Mouse (Mus musculus): ENCODE data around the gene Gnmt.
"Not testable (repeated sequence)": the region's sequence is repeated elsewhere in the genome, so short reads cannot be mapped to it uniquely, and the experiment has no call there.

Gene Gnmt

DNA sequence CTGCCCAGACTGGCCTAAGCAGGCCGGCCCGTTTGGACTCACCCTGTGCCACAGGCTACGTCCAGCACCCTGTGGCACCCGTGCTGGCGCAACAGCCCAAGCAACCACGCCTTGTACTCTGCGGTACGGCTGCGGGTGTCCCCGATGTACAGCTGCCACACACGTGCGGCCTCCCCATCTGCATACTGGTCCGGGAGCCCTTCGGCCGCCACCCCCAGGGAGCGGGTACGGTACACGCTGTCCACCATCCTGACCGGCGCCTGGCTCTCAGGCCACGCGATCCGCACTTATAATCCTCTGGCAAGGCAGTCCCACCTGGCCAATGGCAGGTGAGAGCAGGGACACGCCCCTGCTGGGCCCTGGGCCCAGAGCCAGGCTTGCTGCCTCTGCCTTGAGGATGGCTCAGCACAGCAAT lies at the start of gene Gnmt:
TSS of gene Gnmt (minus strand) at position 265 of the 415 bp plus-strand sequence.
- peak; percentile 81 for DNase-seq

DNA sequence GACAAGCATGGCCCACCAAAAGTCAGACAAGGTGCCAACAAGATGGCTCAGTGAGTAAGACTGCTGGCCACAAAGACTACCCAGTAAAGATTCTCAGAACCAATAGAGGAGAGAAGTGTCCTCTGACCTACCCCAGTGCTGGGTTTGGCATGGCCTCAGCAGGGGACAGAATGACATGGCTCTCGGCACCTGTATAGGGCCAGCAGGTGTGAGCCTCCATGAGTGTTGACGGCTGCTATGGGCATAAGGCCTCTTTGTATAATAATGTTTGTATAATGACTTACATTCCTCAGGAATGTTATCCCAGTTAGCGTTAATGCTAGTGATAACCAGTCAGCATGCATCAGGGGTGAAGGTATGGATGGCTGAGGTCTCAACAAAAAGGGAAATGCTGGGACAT lies 47.1 kb upstream of the Gnmt start:
- no peak for DNase-seq

DNA sequence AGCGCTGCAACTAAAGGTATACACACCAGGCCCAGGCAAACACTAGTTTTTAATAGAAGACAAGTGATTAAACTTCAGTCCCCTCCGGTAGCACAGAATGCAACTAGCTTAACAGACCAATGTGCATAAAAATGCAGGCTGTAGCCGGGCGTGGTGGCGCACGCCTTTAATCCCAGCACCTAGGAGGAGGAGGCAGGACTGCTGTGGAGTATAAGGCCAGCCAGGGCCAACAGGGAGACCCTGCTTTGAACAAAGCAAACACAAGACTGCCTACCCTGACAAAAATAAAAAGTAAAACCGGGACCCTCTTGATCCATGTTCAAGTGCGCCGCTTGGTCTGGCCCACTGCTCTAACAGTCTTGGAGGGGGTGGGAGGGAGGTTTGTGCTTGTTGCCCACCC lies 46.1 kb upstream of the Gnmt start:
- no peak for DNase-seq

DNA sequence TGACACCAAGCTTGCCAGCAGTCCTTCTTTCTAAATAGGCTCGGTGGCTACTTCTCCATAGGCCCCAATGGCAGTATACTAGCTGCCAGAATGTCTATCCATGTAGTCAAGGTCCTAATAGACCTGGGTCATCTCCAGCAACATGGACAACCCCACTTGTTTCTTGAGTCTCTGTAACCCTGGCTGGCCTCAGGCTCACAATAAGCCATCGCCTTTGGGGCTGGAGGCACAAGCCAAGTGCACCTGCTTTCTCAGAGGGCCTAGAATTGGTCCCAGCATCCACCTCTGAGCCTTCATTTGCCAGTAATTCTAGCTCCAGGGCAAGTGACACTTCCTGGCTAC lies 45.1 kb upstream of the Gnmt start:
- no peak for DNase-seq

DNA sequence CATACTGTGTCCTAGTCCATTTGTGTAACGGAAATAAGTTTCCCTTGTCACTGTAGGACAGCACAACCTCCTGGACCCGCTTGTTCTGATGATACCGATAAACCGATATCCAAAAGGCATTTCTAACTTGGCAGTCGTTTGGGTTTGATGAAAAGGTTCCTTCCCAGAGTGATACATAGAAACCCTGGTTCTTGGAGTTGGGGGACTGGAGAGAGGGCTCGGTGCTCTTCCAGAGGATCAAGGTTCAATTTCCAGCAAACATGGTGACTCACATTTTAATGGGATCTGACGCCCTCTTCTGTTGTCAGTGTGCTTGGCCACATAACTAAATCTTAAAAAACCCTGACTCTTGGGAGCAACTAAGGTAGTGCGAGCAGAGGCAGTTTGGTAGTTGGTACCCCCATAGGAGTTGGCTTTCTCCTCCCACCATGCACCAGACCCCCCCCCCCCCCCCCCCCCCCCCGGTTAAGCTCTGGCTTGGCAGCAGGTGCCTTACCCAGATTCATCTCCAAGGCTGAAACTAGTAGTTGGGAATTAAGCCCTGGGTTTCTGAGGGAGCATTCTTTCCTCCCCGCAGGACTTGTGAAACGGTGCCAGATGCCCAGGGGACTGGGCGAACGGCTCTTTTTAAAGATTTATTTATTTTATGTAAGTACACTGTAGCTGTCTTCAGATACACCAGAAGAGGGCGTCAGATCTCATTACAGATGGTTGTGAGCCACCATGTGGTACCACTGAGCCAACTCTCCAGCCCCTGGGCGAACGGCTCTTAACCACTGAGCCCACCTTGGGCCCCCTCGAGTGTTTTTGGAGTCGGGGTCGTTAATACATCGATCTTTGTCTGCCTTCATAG lies 44.5 kb upstream of the Gnmt start:
- no peak for DNase-seq

DNA sequence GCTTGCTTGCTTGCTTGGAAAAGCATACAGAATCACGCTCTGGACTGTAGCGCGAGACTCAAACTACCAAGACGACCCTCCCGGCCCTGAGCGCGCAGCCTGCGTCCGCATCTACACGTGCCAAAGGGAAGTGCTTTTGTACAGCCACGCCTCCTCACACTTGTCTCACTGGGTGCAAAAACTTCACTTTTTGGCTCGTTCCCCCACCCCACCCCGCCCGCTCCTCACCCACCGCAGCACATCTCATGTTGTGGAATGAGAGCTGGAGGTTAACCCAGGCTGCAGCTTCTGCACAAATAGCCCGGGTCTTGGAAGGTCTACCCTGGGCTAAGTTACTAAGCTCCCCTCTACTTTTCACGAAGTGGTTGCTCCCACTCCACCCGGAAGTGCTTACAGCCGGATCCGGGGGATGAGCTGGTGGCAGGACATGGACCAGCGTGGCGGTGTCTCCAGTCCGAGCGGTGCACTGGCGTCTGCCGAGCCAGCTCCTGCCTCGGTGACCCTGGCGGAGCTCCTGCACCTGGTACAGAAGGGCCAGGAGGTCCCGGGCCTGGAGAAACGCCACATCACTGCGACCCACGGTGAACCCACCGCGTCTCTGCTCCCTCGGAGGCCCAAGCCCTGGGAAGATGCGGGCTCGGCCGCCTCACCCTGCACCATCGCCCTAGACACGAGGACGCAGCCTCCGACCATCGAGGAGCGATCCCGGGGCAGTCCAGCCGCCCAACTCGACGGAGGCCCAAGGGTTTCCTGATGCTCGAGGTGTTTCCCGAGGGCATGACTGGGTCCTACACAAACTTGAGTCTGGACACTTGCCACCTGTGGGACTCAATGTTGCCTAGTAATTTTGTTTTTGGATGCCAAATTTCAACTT lies 43.7 kb upstream of the Gnmt start, which contains the start of gene 2310039H08Rik:
TSS of gene 2310039H08Rik (plus strand) at position 232 of the 874 bp plus-strand sequence.
- DNase-seq, result peak; percentile 92

DNA sequence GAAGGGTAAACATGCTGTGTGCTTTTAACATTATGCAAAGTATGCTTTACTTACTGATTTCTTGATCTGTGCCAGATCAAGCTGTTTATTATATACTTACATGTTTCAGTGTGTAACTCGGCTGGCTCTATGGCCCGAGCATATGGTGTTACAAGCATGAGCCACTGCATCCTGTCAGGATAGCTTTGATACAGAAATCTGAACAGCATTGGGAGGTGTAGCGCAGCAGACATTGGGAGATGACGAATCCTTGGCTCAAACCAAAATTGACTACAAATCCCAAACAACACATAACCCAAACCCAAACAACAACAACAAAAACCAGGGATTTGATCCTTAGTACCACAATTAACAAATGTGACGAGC lies 43.1 kb upstream of the Gnmt start:
- DNase-seq, result no peak

DNA sequence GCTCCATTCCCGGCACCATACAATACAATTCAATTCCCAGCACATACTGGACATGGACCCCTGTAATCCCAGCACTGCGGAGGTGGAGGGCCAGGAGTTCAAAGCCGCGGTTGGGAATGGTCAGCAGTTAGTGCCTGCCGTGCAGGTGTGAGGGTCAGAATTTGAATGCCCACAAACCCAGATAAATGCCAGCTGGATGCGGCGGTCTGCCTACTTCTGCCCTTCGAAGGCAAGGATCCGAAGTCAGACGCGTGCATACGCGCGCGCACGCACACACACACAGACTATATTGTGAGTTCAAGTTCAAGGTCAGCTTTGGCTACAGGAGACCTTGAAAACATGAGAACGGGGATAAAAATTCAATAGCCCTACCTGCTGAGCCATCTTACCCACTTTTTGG lies 42.6 kb upstream of the Gnmt start:
- no peak for DNase-seq

DNA sequence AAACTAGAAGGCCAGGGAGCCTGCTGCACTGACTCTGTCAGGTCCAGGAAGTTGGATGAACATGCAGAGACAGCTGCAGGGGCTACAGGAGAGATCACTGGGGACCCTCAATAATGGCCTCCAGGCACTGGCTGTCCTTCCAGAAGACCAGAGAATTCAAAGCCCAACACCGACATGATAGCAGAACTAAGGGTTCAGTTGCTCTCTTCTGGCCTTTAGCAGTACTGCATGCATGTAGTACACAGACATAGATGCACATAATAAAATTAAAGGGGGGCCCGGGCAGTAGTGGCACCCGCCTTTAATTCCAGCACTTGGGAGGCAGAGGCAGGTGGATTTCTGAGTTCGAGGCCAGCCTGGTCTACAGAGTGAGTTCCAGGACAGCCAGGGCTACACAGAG lies 42.1 kb upstream of the Gnmt start:
- no peak for DNase-seq

DNA sequence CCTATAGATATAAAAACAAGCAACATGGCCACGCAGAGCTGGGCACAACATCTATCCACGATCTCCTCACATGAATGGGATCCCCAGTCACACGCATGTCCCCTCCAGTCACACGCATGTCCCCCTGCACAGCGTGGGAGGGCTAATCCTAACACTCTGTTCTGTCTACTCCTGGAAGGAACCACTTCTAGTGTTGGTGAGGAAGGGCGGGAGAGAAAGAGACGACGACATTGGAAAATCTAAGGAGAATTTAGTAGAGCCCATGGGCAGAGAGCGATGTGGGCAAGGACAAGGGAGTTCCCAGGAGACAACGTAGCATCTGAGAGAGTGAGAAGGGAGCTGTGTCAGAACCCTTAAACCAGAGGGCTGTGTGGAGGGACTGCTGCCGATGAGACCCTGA lies 41.6 kb upstream of the Gnmt start:
- no peak for DNase-seq

DNA sequence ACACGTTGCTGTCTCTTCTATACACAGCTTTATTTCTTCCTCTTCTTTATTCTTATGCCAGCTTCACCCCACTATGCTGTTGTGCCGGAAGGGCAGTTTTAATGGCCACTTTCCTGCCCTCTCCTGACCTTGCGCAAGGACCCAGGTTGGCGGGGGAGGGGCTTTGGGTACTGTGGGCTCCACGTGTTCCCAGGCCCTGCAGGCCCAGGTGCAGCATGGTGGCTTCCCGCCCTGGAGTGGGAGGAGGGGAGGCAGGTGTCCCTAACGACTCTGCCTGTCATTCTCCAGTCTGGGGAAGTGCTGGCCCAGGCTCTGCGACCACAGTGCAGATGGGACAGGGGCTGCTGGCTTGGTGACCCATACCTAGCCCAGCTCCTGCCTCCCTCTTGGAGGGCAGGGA lies 38.9 kb upstream of the Gnmt start:
- DNase-seq, result peak; percentile 75

DNA sequence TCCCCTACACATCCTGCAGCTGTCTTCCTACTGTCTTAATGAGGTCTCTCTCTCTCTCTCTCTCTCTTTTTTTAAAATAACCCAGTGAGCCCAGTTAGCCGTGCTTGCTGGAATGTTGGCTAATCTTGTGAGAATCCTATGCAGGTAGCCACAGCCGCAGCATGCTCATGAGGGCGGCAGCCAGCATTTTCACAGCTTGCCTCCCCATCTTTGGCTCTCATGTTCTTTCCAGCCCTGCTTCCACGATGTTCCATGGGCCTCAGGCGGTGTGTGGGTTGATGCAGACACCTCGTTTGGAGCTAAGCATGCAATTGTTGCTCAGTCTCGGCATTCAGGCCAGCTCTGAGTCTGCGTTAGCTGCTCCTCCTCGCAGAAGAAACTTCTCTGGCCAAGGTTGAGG lies 35.9 kb upstream of the Gnmt start:
- DNase-seq, result not testable (repeated sequence)

DNA sequence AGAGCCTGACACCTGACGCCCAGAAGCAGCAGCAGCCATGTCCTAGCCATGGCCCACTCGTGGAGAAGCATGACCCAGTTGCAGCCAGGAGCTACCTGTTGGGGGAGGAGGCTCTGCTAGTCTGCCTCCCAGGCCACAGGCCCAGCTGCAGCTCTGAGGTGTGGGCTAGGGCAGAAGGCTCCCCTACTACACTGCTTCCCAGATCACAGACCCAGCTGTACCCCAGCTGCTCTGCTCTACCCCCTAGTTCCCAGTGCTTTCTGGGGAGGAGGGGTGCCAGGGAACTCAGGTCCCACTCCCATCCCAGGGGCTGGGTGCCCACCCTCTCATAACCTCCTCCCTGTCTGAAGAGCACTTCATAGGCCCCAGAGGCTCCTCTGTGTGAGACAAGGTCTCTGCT lies 34.6 kb upstream of the Gnmt start, which contains the start of gene Ptcra:
TSS of gene Ptcra (minus strand) at position 169 of the 400 bp plus-strand sequence.
- DNase-seq, result no peak

DNA sequence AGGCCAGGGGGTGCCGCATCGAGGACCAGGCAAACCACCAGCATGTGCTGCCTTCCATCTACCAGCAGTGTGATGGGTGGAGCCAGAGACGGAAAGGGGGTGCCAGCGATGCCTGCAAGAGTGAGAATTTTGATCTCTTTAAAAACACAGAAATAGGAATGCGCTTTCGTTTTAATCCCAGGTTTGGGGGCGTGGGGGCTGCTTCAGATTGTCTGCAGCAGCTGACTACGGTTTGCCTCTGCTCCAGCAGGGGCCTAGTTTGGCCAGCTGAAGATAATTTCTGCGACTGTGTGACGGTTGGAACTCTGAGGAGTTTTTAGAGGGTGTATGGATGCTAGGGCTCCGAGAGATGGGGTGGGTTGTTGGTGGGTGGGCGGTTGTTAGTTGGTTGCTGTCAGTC lies 29.8 kb upstream of the Gnmt start:
- DNase-seq, result no peak

DNA sequence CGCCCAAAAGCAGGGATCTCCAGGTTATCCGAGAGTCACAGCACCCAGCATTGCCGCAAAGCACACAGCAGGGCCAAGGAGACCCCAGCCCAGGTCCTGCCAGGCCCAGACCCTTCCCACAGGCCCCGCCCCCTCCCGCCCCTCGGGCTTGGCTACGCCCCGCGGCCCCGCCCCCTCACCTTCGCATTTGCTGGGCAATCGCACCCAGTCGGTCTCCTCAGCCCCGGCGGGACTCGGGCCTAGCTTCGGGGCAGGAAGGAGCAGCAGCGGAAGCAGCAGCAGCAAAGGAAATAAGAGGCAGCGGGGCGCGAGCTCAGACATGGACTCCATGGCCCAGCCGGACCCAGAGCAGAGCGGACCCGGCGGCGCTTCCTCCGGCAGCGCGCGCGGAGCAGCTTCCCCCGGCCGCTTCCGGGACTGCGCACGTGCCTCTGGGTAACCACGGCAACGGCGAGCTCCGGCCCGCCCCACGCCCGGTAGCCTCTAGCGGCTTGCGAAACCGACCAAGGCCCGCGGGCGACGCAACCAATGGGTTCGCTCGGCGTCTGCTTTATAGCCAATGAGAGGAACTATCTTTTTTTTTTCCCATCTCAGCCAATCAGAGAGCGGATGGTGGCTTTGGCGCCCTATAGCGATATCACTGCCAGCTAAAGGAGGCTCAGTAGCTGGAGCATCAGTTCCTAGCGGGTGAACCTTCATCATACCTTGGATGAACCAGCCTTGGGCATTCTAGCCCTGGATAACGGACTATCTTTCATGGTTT lies 23.0 kb upstream of the Gnmt start, which contains the start of gene Cnpy3:
TSS of gene Cnpy3 (minus strand) at position 421 of the 763 bp plus-strand sequence.
- DNase-seq, result peak; percentile 99

DNA sequence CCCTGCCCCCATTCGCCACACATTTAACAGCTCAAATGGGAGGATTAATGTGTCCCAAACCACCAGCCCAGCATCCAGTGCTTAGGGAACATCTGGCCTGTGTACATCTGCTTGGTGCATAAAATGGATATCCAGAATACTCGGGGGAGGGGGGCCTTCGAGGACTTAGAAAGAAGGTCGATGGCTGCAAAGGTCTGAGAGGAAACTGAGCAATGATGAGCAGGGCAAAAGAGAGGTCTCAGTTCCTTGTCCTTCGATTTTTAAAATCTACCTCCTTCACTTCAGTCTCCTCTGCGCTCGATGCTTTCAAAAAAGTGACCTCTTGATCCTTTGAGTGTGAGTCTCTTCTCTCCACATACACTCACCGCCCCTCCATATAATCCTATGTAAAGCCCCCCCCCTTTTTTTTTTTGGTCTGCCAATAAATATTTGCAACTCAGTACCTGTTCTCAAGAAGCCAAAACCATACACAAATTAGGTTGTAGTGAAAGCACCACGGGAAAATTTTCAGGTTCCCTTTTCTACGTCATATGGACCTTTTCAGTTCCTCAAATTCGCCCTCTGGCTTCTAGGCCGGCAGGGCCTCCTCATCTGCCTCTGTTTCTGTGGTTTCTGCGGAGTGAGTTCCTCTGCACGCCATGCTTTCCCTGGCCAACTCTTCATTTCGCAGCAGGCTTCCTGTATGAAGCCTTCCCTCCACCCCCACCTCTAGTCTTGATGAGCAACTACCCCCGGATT lies 22.3 kb upstream of the Gnmt start:
- peak; percentile 76 for DNase-seq

DNA sequence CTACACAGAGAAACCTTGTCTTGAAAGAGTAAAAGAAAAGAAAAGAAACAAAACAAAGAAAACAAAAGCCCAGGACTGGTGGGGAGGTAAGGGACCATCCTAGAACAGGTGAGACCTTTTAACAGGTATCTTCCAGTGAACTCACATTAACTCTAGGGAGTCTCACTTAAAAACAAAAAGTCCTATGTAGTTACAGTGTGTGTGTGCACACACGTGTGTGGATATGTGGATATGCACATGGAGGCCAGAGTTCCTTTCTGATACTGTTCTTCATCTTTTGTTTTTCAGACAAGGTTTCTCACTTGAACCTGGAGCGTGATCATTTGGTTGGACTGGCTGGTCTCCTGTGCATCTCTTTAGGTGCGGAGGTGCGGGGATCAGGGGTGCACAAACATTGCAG lies 21.6 kb upstream of the Gnmt start:
- DNase-seq, result no peak

DNA sequence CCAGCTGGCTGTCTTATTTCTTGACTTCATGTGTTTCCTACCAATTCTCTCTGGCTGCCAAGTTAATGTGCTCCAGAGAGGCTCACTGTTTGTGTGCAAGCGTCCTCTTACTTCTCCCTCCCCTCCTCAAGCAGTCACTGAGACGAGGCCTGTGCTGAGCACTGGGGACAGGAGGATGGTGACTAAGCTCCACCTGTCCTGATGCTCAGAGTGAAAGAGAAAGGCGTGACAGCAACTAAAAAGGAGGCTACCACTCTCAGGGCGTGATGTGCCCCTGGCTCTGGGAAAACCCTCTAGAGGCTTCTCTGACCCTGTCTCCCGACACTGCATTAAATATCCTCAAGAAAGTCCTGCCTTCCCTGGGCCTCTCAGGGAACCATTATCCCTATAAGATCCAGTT lies 20.3 kb upstream of the Gnmt start:
- DNase-seq, result no peak

DNA sequence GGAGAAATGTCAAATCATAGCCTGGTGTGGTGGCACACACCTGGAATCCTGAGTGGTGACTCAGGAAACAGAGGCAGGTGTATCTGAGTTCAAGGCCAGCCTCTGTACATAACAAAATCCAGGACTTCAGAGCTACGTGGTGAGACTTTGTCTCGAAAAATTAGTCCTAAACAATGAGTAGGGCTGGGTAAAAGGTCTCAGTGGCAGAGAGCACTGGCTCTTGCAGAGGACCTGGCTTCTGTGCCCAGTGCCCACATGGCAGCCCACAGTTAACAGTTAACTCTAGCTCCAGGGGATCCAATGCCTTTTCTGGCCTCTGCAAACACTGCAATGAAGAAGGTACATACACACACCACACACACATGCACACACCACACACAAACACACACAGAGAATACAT lies 18.8 kb upstream of the Gnmt start:
- no peak for DNase-seq

DNA sequence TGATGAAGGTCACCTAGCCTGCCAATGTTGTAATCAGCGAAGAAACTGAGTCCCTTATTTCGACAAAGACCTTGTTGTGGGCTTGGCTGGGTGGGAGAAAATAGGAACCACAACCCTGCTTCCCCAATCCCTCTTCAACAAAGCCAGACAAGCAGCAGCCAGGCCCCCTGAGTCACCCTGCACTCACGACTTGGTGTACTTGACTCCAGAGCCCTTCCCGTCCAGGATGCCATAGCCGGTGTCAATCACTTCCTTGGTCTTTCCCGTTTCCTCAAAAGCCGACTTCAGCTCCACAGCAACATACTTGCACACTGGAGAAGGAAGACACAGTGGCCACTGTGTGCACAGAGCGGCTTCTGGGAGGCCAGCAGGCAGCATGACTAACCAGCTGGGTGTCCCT lies 18.3 kb upstream of the Gnmt start:
- peak; percentile 39 for DNase-seq

DNA sequence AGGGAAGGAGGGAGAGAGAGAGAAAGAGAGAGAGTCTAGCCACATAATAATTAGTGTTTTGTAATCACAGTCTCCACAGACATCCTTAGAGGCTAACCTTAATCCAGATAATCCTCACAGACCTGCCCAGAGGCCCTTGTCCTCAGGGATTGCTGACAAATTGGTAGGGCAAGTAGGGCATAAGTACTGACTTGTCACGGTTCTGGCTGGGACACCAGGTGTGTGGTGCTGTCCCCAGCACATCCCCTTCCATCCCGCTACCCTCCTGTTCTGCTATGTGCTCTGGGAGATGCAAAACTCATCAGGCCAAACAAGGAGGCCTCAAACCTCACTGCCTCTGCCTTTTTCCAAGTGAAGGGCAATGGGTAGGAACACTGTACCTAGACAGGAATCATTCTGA lies 16.5 kb upstream of the Gnmt start:
- no peak for DNase-seq

DNA sequence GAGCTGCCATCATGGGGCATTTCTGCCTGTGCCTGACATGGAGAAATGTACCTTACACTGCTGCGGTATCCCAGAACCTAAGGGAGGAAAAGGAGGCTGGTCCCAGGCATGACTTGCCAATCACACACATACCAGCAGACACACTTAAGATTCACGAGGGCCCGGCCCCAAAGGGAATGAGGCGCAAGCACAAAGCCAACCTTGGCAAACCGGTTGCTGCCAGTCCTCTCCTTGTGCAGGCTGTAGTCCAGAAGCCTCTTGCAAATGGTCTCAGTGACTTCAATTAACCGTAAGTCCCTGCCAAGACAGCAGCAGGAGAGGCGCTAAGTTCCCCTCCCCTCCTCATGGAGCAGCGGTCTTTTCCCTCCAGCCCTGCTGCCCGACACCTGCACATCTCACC lies 14.0 kb upstream of the Gnmt start:
- DNase-seq, result peak; percentile 76

Measured in lung, postnatal 36 days (tissue).